Mouse (Mus musculus) adrenal gland, adult 18-20 months (tissue): ENCODE results near the gene Zfp512b. TPM values are rescaled to one million over a fixed set of nuclear protein-coding genes. Genes with fewer than 3 reads are reported as not detected.

ENCODE experiments used
- DNase-seq, 2 experiments: peaks; one replicate each; pipeline ENCODE4 v3.0.0; 2021 to 2022; ENCODE audit warnings: low spot score in 2 of 2
- total RNA-seq, 2 experiments: library from RNA; stranded (reverse); gene quantifications; 1 replicate in 1 of 2; 2 replicates in 1 of 2; pipeline ENCODE4 v1.2.3; 2021

The Zfp512b gene
- total RNA-seq, 2 experiments from 2014 or later, result 37.4 to 49.0 TPM

- DNase-seq, result peak in 1 of 2 experiments; percentile 12
These were observed 17.6 kb downstream of the Zfp512b start for GRCm38 (mm10) chr2:181574921-181575545.

DNA sequence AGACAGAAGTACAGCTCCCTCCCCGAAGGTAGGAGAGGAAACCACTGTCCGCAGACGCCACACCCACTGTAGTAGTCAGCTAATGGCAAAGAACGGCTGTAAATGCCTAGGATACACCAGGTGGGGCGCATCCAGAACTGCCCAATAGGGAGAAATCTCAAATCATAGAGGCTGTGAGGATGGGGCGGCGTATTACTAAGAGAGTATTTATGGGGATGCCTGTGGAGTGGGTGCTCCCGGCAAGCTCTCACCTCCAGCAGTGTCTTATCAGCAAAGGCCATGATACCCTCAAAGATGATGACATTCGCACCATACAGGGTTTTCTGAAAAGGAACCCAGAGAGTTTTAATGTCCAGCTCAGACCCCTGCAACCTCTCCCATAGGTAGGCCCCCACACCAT lies 18.6 kb downstream of the Zfp512b start:
- peak in 1 of 2 experiments; percentile 7 for DNase-seq

DNA sequence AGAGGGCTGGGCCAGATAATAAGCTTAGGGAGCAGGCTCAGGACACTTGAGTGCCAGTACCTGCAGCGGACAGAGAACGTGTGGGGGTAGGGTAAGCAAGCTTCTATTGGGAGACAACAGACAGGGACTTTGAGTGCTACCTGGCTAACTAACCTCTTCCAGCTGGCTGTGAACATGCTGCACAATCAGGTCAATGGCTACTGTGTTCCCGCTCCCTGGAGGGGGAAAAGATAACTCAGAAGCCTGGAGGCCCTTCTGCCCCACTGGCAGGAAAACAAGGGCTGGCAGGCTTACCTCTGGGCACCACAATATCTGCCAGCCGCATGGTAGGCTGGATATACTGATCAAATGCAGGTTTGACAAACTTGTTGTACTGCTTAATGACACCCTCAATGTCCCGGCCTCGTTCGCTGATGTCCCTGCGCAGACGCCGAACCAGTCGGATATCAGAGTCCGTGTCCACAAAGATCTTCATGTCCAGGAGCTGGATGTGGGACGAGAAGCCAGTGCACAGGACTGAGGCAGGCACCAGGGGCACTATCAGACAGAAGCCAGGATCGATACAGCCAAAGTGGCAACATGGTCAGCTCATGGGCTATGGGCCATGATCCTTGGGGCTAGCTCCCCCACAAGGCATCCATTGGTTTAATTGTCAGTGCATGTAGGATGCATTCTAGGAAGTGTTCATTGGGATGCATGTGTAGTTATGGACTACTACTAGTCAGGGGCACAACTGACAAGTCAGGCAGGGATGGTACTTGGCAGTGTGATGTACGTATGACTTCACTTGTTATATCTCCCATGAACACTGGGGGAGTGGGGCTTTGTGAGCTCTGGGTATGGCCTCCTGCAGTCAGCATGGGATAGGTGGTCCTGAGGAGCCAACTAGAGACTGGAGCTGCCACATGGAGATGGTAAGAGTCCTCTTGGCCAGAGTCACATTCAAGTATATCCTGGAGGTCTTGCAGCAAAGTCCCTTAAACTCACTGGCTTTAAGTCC lies 19.4 kb downstream of the Zfp512b start:
- DNase-seq, result peak in 1 of 2 experiments; percentile 13

- DNase-seq, result peak in 1 of 2 experiments; percentile 15
These were observed 20.5 kb downstream of the Zfp512b start for GRCm38 (mm10) chr2:181571941-181572670.

- DNase-seq, result peak in 1 of 2 experiments; percentile 10
These were observed 21.5 kb downstream of the Zfp512b start for GRCm38 (mm10) chr2:181570921-181571595.

DNA sequence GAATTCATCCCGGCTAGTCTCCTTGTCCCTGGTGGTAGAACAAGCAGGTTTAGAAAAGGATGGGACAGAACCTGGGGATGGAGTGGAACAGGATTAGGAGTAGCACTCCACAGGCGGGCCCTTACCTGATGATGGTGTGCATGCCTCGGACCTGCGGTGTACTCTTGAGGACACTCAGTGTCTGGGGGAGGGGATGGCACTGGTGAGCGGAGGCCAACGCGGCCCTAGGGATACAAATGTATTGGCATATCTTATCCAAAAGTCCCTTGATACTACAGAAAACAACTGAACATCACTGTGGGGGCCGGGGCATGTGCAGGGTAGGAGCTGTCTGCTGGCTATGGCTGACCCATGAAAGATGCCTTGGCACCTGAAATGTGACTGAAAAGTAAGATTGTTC lies 22.2 kb downstream of the Zfp512b start:
- DNase-seq, result no peak

DNA sequence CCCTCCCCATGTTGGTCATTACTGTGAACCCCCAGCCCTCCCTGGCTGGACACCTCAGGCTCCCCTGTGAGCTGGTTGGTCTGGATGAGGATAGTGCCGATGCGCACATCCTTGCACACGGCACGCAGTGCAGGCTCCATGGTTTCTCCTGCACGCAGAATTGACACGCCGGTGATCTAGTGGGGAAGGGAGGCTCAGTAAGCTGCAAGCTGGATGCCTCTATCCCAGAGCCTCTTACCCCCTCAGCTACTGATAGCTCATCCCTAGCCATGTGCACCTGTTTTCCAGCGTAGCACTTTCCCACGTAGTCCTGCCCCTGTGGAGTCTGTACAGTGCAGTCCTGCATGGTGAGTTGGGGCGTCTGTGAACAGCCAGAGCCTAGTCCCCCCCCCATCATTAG lies 22.7 kb downstream of the Zfp512b start:
- DNase-seq, result no peak

DNA sequence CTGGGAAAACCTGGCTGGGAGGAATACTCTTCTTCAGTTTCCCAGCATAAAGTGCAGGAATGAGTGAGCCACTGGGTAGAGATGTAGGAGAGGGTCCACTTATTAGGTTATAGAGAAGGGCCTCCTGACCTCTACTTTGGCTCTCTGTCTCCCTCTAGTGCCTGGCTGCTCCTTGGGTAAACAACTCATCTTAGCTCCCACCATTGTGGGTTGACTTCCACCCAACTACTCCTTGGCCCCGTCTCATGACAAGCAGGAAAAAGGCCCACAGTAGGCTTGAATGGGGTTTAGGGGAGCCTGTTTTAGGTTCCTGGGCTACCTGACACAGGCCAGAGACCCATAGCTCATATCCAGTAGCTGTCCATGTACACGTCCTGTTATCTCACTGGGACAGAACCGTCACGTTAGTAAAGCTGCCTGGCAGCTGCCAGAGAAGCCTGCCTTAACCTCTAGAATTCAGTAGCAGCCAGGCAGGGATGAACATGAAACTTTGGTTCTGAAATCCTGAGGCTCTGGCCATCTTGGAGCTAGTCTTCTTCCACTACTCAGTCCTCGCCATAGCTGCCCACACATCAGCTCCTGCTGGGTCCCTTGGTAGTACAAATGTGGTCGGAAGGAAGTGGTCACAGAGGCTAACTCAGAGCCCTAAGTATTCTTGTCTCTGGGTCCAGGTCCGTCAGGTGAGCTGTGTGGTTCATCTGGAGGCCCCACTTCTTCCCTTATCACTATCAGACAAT lies 24.2 kb downstream of the Zfp512b start:
- peak in 1 of 2 experiments; percentile 44 for DNase-seq

GRCm38 (mm10) chr2:181567338-181567737 lies 25.3 kb downstream of the Zfp512b start:
- DNase-seq, result no peak

DNA sequence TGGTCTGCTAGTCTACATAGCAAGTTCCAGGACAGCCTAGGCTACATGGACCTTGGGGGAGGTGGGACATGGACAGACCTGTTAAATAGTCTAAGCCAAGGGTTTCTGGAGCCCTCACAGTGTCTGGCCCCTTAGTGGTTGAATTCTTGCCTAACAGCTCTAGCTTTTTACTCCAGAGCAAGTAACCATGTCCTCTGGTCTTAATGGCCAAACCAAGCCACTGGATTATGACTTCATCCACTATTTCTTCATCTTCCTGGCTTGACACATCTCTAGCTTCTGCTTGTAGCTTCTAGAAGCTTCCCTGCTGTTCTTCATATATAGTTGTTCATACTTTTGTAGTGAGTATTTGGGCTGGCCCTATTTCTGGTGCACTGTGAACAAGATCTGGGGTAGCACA lies 38.8 kb downstream of the Zfp512b start:
- DNase-seq, result no peak

GRCm38 (mm10) chr2:181550233-181550632 lies 42.4 kb downstream of the Zfp512b start:
- no peak for DNase-seq

GRCm38 (mm10) chr2:181548682-181549081 lies 43.9 kb downstream of the Zfp512b start:
- no peak for DNase-seq

DNA sequence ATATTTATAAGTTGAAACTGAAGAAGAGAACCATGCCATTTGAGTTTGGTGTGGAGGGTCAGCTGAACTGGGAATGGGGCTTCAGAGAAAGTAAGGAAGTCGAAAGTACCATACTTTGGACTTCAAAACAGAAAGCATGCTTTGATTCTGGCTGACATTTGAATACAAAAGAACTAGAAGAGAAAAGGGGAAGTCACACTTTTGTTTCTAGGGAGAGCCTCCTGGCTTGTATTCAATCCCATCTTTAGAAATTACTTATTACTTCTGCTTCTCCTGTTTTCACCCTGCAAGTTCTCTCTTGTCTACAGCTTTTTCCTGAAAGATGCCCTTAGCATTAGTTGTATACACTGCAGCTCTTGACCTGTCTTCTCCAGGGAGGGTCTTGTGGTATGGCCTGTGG lies 44.4 kb downstream of the Zfp512b start:
- no peak for DNase-seq

DNA sequence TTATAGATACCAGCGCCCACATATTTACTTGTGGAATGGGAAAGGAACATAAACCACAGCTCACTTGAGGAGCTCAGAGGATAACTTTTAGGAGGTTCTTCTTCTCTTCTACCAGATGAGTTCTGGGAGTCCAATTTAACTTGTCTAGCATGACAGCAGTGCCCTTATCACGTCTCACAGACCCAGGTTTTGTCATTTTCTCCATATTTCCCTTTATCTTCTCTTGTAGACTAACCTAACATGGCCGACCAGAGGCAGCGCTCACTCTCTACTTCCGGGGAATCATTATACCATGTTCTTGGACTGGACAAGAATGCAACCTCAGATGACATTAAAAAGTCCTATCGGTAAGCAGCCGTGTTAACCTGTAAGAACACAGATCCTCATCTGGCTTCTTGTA lies 46.5 kb downstream of the Zfp512b start:
- no peak for DNase-seq

- DNase-seq, result no peak
These were observed 50.7 kb downstream of the Zfp512b start for GRCm38 (mm10) chr2:181541761-181542380.

GRCm38 (mm10) chr2:181537444-181538047 lies 55.1 kb downstream of the Zfp512b start:
- no peak for DNase-seq

DNA sequence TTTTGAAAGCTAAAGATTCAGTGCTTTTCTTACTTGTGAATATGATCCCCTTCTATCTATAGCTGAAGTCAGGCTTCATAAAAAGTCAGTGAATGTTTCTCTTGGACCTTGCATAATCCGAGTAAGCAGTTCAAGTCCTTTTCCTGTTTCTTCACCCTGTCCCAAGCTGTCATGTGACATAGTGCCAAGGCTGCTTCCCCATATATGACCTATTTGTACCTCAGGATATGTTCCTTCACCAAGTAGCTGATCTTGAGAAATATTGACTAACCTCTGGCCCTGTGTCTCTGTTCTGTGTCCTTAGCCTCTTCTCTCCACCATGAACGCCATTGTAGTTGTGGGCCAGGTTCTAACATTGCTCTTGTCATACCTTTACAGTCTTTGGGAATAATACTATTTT lies 56.2 kb downstream of the Zfp512b start:
- DNase-seq, result no peak

DNA sequence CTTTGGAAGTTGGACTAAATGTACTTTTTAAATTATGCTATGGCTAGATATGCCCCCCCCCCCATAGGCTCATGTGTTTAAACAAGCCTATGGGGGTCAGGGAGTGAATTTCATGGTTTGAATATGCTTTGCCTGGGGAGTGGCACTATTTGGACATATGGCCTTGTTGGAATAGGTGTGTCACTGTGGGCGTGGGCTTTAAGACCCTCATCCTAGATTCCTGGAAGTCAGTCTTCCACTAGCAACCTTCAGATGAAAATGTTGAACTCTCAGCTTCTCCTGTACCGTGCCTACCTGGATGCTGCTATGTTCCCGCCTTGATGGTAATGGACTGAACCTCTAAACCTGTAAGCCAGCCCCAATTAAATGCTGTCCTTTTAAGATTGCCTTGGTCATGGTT lies 60.0 kb downstream of the Zfp512b start:
- DNase-seq, result no peak
